Mouse (Mus musculus) stomach, embryonic 14.5 days (tissue): Measurements from ENCODE around the gene Aspg. TPM values are rescaled to one million over a fixed set of nuclear protein-coding genes. Genes with fewer than 3 reads are reported as not detected.

ENCODE experiments used
- ATAC-seq: fragments of 200-750 bp; cut with Nextera tagmentation; 2 replicates; pipeline ENCODE4 v1.8.0; 2017; ENCODE audit warnings: low read depth, moderate TSS enrichment; ENCODE audit not compliant: insufficient number of reproducible peaks, insufficient read depth, low FRiP score
- H3K27ac ChIP-seq: fragments of 300-500 bp; sonication (generic); 2 replicates; pipeline ENCODE4 v1.5.1; 2014; ENCODE audit warnings: mild to moderate bottlenecking, low read length, moderate library complexity, mixed read lengths
- H3K27me3 ChIP-seq: fragments of 300-500 bp; sonication (generic); 2 replicates; pipeline ENCODE4 v1.6.1; 2014; ENCODE audit warnings: low read length, control low read depth, mixed read lengths; ENCODE audit not compliant: control insufficient read depth, insufficient read depth
- H3K36me3 ChIP-seq: fragments of 300-500 bp; sonication (generic); 2 replicates; pipeline ENCODE4 v1.6.1; 2014; ENCODE audit warnings: mild to moderate bottlenecking, control low read depth, low read length, moderate library complexity, mixed read lengths; ENCODE audit not compliant: control insufficient read depth, insufficient read depth
- H3K4me1 ChIP-seq: fragments of 300-500 bp; sonication (generic); 2 replicates; pipeline ENCODE4 v1.6.1; 2014; ENCODE audit warnings: low read length, control low read depth, mixed read lengths; ENCODE audit not compliant: control insufficient read depth, insufficient read depth
- H3K4me2 ChIP-seq: fragments of 300-500 bp; sonication (generic); replicated peaks from 2 replicates; pipeline ENCODE4 v1.6.1; 2014; ENCODE audit warnings: low read depth, low read length, control low read depth
- H3K4me3 ChIP-seq: fragments of 300-500 bp; sonication (generic); 2 replicates; pipeline ENCODE4 v1.5.1; 2014; ENCODE audit warnings: low read depth, low read length, control low read depth
- H3K9ac ChIP-seq: fragments of 300-500 bp; sonication (generic); replicated peaks from 2 replicates; pipeline ENCODE4 v1.6.1; 2014; ENCODE audit warnings: low read depth, mild to moderate bottlenecking, control low read depth, low read length, moderate library complexity, mixed read lengths
- H3K9me3 ChIP-seq: fragments of 300-500 bp; sonication (generic); 2 replicates; pipeline ENCODE4 v1.6.1; 2016; ENCODE audit warnings: low read depth, low read length, control low read depth; ENCODE audit not compliant: control insufficient read depth
- WGBS: fragments of 180-500 bp; shearing (Covaris S2); extraction: QIAGEN DNeasy Blood & Tissue Kit; methylation state at CpG from one replicate; pipeline ENCODE4 v1.1.7; 2014; 5-methylcytosine and 5-hydroxymethylcytosine counted together
- polyA plus RNA-seq: library from polyadenylated mRNA; unstranded; fragments of >200 nt; fragmentation: Nextera tagmentation; extraction: Ambion mirVana; gene quantifications from 2 replicates; pipeline ENCODE4 v1.2.1, GENCODE M21; 2014

Aspg gene
- polyA plus RNA-seq, 1 experiment from 2014 or later: 1.7 TPM

DNA sequence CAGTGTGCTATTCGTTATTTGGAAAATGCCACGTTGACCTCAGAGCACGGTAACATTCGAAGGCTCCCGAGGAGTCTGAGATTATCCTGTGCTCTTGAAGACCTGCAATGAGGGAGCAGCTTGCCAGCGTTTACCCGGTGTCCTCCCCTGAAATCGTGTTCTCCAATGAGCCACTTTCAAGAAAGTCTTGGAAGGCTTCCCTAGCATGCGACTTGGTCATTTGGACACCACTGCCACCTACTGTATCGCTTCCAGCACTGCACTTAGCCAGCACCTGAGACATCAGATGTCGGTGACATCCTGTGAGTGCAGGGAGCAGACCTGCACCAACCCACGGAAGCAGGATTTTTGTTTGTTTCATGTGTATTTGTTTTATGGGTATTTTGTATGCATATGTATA, 15.4 kb upstream of the Aspg start:
- ATAC-seq: no peak; the same call in 1 of the 2 replicates
- Histone ChIP-seq H3K9me3 (no peaks in the 10 kb centered on the region), H3K36me3 (no peaks in the 10 kb centered on the region), H3K4me1 (no peaks in the 10 kb centered on the region), H3K27me3 (no peaks in the 10 kb centered on the region), H3K4me2 (0 out of 2 replicates have a peak overlapping the region, but pooled peaks have one; percentile 10), H3K27ac (no peak overlapping the region), H3K9ac (no peak overlapping the region), H3K4me3 (no peak overlapping the region)
- 5% methylated on average over 12 of the region's 12 CpGs for WGBS

DNA sequence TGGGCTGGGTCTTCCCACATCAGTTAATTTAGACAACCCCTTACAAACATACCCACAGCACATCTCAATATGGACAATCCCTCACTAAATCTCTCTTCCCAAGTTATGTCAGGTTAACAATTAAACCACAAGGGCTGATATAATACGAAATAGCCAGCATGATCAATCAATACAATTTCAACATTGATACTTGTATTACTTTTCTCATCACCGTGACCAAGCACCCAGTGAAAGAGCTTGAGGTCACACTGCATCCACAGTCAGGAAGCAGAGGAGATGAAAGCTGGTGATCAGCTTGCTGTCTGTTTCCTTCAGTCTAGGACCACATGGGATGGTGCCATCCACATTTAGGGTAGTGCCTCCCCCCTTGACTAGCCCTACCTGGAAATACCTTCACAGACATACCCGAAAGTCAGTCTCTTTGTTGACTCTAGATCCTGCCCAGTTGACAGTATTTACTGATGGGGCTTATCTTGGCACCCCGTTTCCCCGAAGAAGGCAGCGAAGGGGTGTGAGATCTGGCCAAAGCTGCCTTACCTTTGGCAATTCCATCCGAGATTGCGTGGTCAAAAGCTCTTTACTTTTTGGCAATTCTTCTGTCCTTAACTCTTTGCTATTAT, 12.1 kb upstream of the Aspg start:
- H3K4me1 ChIP-seq: no peaks in the 10 kb centered on the region
- H3K4me3 ChIP-seq: no peak overlapping the region
- H3K36me3 ChIP-seq: no peaks in the 10 kb centered on the region
- no peak overlapping the region for H3K9ac ChIP-seq
- H3K27ac ChIP-seq: no peak overlapping the region
- no peaks in the 10 kb centered on the region for H3K9me3 ChIP-seq
- no peak for ATAC-seq
- no peak overlapping the region for H3K4me2 ChIP-seq
- H3K27me3 ChIP-seq: no peaks in the 10 kb centered on the region
- WGBS: 73% methylated on average over 8 of the region's 8 CpGs

DNA sequence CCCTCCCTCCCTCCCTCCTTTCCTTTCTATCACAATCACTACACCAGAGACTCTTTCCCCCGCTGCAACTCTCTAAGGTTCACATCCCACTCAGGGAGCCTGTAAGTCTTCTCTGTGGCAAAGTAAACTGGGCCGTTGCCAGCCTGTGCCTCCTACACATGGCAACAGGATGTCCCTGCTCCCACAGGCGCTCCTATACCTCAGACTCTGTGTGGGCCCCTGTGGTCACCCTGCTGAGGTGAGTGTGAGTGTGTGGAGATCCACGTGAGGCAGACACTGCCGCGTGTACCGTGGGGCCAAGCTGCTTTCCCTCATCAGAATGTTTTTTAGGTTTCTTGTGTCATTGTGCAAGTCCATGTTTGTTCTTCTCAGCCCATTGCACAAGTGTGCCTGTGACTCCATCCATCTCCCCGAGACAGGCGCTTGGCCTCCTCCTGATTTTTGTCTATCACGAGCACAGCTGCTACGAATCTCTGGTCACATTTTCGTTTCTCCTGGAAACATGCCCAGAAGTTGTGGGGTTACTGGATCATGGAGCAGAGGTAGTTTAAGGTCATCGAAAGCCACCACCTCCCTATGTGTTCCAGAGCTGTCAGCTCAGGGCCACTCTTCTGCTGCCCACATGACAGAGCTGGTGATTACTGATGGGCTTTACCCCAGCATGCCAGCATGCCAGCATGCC, 10.3 kb upstream of the Aspg start:
- Histone ChIP-seq H3K27me3 (no peaks in the 10 kb centered on the region), H3K27ac (no peak overlapping the region), H3K9ac (no peak overlapping the region), H3K9me3 (no peaks in the 10 kb centered on the region), H3K4me1 (no peaks in the 10 kb centered on the region), H3K4me2 (no peak overlapping the region), H3K36me3 (no peaks in the 10 kb centered on the region), H3K4me3 (no peak overlapping the region)
- 59% methylated on average over 13 of the region's 13 CpGs for WGBS
- ATAC-seq: no peak

DNA sequence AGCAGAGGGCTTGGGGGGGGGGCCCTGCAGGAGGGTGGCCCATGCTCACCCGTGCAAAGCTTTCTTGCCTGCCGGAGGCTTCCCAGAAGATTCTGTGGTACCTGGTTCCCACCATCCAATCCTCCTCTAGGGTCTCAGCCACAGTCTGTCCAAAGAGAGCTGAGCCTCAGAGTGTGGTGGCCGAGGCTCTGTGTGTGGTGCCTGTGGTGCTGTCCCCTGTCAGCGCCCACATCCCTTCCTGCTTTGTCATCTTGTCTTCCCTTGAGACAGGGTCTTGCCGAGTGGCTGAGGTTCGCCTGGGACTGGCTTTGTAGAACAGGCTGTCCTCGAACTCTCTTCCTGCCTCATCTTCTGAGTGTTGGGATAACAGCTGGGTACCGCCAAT, 9.8 kb upstream of the Aspg start:
- Histone ChIP-seq H3K36me3 (no peaks in the 10 kb centered on the region), H3K27ac (no peak overlapping the region), H3K4me1 (no peaks in the 10 kb centered on the region), H3K9me3 (no peaks in the 10 kb centered on the region), H3K9ac (no peak overlapping the region), H3K4me3 (no peak overlapping the region), H3K4me2 (no peak overlapping the region), H3K27me3 (no peaks in the 10 kb centered on the region)
- 80% methylated on average over 8 of the region's 8 CpGs for WGBS
- no peak for ATAC-seq

DNA sequence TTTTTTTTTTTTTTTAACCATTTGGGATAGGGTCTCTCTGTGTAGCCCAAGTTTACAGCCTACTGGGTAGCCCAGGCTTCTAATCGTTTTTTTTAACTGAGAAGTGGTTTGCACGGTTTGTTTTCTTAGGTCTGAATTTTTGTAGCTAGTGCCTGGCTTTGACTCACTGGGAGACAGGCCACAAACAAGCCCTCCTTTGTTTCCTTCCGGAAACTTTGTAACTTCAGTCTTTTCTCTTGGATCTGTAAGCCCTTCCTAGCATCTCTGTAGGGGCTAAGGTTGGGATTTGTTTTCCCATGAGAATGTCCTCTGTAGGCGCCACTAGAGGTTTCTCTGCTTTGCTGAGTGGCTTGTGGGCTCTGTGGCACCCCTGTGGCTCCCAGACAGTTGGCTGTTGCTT, 6.4 kb upstream of the Aspg start:
- no peak overlapping the region for H3K27ac ChIP-seq
- WGBS: 68% methylated on average over 4 of the region's 4 CpGs
- H3K4me2 ChIP-seq: no peak overlapping the region
- H3K36me3 ChIP-seq: no peaks in the 10 kb centered on the region
- no peaks in the 10 kb centered on the region for H3K9me3 ChIP-seq
- no peaks in the 10 kb centered on the region for H3K4me1 ChIP-seq
- H3K27me3 ChIP-seq: no peaks in the 10 kb centered on the region
- no peak overlapping the region for H3K9ac ChIP-seq
- no peak overlapping the region for H3K4me3 ChIP-seq
- no peak for ATAC-seq

DNA sequence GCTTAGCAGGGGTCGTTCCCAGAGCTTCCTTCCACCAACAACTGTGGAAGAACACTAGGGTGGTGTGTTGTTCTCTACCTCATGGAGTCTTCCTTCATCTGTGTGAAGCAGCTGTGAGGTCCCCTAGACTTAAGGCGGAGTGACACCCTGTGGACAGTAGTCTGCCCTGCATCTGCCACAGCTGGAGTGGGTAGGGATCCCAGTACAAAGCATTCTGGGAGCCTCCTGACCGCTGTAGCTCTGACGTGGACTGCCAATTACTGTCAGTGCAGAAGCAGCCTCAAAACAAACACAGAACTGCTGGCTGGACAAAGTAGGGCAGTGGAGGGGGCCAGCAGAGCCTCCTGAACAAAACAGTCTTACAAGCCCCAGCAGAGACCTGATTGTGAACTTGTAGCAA, 5.4 kb upstream of the Aspg start:
- no peak overlapping the region for H3K9ac ChIP-seq
- ATAC-seq: no peak
- H3K4me2 ChIP-seq: no peak overlapping the region
- no peaks in the 10 kb centered on the region for H3K4me1 ChIP-seq
- WGBS: 46% methylated on average over 4 of the region's 4 CpGs
- H3K4me3 ChIP-seq: no peak overlapping the region
- H3K9me3 ChIP-seq: no peaks in the 10 kb centered on the region
- no peaks in the 10 kb centered on the region for H3K27me3 ChIP-seq
- H3K36me3 ChIP-seq: no peaks in the 10 kb centered on the region
- H3K27ac ChIP-seq: no peak overlapping the region

DNA sequence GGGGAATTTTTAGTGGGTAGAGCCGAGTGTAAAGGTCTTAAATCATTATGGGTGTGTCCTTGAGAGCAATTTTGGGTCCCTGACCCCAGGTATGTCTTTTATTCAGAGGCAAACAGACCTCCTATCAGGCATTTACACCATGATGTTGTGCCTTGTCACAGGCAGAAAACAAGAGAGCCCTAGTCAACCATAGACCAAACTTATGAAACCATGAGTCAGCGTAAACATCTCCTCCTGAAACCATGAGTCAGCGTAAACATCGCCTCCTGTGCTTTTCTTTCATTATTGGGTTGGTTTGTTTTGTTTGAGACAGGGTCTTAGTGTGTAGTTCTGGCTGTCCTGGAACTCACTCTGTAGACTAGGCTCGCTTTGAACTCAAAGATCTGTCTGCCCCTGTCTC, 3.3 kb upstream of the Aspg start:
- H3K9ac ChIP-seq: no peak overlapping the region
- H3K36me3 ChIP-seq: no peaks in the 10 kb centered on the region
- WGBS: 83% methylated on average over 5 of the region's 5 CpGs
- no peak overlapping the region for H3K27ac ChIP-seq
- H3K4me1 ChIP-seq: peaks cover 4% of the 10 kb centered on the region; the same call in 1 of the 2 replicates
- no peaks in the 10 kb centered on the region for H3K27me3 ChIP-seq
- no peak overlapping the region for H3K4me3 ChIP-seq
- no peak overlapping the region for H3K4me2 ChIP-seq
- no peak for ATAC-seq
- no peaks in the 10 kb centered on the region for H3K9me3 ChIP-seq

DNA sequence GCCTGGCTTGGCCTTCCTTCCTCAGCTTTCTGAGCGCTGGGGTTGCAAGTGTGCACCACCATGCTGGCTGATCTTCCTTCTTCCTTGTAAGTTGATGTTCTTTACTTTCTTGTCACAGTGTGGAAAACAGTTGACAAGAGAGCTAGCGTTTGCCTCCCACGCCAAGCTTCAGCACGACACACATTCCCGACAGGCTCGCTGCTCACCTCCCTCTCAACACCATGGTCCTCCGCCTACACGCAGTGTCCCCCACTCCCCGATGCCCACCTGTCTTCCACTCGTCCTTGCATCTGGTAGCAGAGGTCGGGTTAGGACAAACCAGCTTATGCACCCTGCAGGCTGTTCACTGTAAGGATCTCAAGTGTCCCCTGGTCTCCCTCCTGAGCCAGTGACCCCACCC, 1.6 kb upstream of the Aspg start:
- Histone ChIP-seq H3K27me3 (no peaks in the 10 kb centered on the region), H3K4me2 (no peak overlapping the region), H3K9me3 (no peaks in the 10 kb centered on the region), H3K36me3 (no peaks in the 10 kb centered on the region), H3K4me3 (no peak overlapping the region), H3K27ac (no peak overlapping the region), H3K4me1 (peaks cover 4% of the 10 kb centered on the region; the same call in 1 of the 2 replicates), H3K9ac (no peak overlapping the region)
- 86% methylated on average over 11 of the region's 11 CpGs for WGBS
- no peak for ATAC-seq

DNA sequence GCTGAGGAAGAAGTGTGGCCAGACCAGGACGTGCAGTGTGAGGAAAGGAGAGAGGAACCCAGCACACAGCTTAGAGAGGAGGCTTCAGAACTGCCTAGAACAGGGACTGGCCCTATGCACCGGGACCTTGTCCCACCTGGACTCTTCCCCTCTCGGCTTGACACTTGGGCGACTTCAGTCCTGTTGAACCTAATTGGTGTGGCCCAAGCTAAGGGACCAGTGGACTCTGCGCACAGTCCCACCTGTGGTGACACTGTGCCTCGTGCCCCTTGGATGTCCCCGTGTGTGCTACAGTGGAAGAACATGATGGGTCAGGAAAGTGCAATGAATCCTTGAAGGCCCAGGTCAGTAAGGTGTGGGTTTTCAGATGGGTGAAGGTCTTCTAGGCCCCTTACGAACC, 1.2 kb downstream of the Aspg start:
- Histone ChIP-seq H3K4me3 (no peak overlapping the region), H3K4me1 (peaks cover 4% of the 10 kb centered on the region; the same call in 1 of the 2 replicates), H3K9ac (no peak overlapping the region), H3K36me3 (no peaks in the 10 kb centered on the region), H3K4me2 (no peak overlapping the region), H3K27ac (no peak overlapping the region), H3K27me3 (no peaks in the 10 kb centered on the region), H3K9me3 (no peaks in the 10 kb centered on the region)
- no peak for ATAC-seq
- WGBS: 84% methylated on average over 8 of the region's 8 CpGs
